Mouse (Mus musculus): ENCODE measurements around the gene Srl. TPM values are rescaled to one million over a fixed set of nuclear protein-coding genes. Genes with fewer than 3 reads are reported as not detected.

The Srl gene
- polyA plus RNA-seq, 1 experiment from 2014 or later, result 23.2 TPM

DNA sequence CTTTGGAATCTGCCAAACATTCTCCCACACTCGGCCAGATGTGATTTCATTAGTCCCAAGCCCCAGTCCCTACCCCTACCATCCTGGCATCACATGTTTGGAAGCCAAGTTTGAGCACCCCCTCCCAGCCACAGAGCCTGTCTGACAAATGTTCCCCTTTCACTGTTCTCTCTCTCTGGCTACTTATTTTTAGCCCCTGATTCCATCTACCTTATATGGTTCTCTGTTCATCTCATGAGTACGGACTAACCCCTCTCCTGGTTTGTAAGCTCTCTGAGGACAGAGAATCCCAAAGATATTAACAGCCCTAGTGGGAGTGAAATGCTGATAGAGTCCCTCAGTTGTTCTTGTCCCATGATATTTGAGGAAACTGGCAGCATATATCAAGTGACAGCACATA is 30.2 kb downstream of the Srl start:
- H3K4me1 ChIP-seq (replicated peaks; ENCODE audit: control insufficient read depth, insufficient read depth, low read length), result peaks cover 11% of the 10 kb centered on the region

DNA sequence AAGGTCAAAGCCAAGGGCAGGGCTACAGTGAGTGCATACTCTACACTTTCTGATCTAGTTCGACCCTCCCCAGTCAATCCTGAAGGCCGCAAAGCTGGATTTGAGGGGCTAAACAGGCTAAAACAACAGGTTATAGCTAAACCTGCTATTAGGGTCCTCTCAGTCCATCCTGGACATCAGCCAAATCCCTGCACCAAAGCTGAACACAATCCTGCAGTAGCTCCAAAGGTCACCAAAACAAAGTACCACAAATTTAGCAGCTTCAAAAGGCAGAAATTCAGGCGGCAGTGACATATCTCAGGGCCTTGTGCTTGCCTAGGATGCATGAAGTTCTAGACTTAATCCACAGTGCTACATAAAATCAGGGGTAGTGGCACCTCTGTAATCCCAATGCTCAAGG is 35.4 kb downstream of the Srl start:
- H3K27me3 ChIP-seq (ENCODE audit: control insufficient read depth, insufficient read depth, low read depth, low read length), result no peaks in the 10 kb centered on the region
- no peaks in the 10 kb centered on the region for H3K9me3 ChIP-seq (ENCODE audit: control insufficient read depth, low read length)
- no peak for ATAC-seq (ENCODE audit: low read depth)
- WGBS, result 81% methylated on average over 3 of the region's 3 CpGs
- no peaks in the 10 kb centered on the region for H3K4me1 ChIP-seq (replicated peaks; ENCODE audit: control insufficient read depth, insufficient read depth, low read length)
- H3K36me3 ChIP-seq (ENCODE audit: control insufficient read depth, insufficient read depth, low read length), result no peaks in the 10 kb centered on the region
- no peak overlapping the region for H3K9ac ChIP-seq (ENCODE audit: low read length)
- H3K27ac ChIP-seq (ENCODE audit: low read length), result no peak overlapping the region
- no peak overlapping the region for H3K4me2 ChIP-seq (ENCODE audit: low read depth, low read length)
- H3K4me3 ChIP-seq (ENCODE audit: low read length), result no peak overlapping the region

More for the DNA sequence above, 30.2 kb downstream of the Srl start:
- no peaks in the 10 kb centered on the region for H3K9me3 ChIP-seq (ENCODE audit: control insufficient read depth, low read length)
- no peak overlapping the region for H3K9ac ChIP-seq (ENCODE audit: low read length)
- ATAC-seq (ENCODE audit: low read depth), result no peak
- no peak overlapping the region for H3K4me3 ChIP-seq (ENCODE audit: low read length)
- H3K4me2 ChIP-seq (ENCODE audit: low read depth, low read length), result no peak overlapping the region
- no peak overlapping the region for H3K27ac ChIP-seq (ENCODE audit: low read length)
- 56% methylated on average over 2 of the region's 2 CpGs for WGBS
- no peaks in the 10 kb centered on the region for H3K27me3 ChIP-seq (ENCODE audit: control insufficient read depth, insufficient read depth, low read depth, low read length)
- no peaks in the 10 kb centered on the region for H3K36me3 ChIP-seq (ENCODE audit: control insufficient read depth, insufficient read depth, low read length)

DNA sequence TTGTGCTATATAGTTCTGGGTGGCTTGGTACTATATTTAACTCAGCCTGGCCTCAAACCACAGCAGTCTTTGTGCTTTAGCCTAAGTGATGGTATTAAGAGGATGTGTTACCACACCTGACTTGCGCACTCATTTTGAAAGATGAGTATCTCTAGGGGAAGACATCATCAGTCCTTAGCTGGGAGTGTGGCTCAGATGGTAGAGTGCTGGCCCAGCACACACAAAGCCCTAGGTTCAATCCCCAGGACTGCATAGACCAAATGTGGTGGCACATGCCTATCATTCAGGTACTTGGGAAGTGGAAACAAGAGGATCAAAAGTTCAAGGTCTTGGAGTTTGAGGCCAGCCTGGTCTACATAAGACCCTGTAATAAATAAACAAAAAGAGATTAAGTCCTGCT is 38.1 kb downstream of the Srl start:
- H3K9me3 ChIP-seq (ENCODE audit: control insufficient read depth, low read length), result no peaks in the 10 kb centered on the region
- H3K36me3 ChIP-seq (ENCODE audit: control insufficient read depth, insufficient read depth, low read length), result no peaks in the 10 kb centered on the region
- H3K27ac ChIP-seq (ENCODE audit: low read length), result no peak overlapping the region
- no peaks in the 10 kb centered on the region for H3K4me1 ChIP-seq (replicated peaks; ENCODE audit: control insufficient read depth, insufficient read depth, low read length)
- H3K9ac ChIP-seq (ENCODE audit: low read length), result no peak overlapping the region
- 93% methylated on average over 1 of the region's 1 CpGs for WGBS
- H3K27me3 ChIP-seq (ENCODE audit: control insufficient read depth, insufficient read depth, low read depth, low read length), result no peaks in the 10 kb centered on the region
- no peak for ATAC-seq (ENCODE audit: low read depth)
- no peak overlapping the region for H3K4me3 ChIP-seq (ENCODE audit: low read length)
- H3K4me2 ChIP-seq (ENCODE audit: low read depth, low read length), result no peak overlapping the region

DNA sequence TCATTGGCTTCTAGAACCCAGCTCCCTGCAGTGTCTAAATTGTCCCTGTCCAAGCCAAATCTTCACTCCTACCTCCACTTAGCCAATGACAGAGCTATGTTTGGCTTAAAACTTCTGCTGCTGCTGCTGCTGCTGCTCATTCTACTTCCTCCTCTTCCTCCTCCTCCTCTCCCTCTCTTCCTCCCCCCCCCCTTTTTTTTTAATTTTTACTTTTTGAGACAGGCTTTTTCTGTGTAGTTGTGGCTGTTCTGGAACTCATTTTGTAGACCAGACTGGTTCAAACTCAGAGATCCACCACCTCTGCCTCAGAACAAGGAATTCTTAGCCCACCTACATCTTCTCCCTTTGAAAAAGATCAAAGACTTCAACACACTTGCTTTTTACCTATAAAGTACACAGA is 39.0 kb downstream of the Srl start:
- H3K36me3 ChIP-seq (ENCODE audit: control insufficient read depth, insufficient read depth, low read length), result no peaks in the 10 kb centered on the region
- no peak overlapping the region for H3K27ac ChIP-seq (ENCODE audit: low read length)
- no peak overlapping the region for H3K4me2 ChIP-seq (ENCODE audit: low read depth, low read length)
- no peaks in the 10 kb centered on the region for H3K27me3 ChIP-seq (ENCODE audit: control insufficient read depth, insufficient read depth, low read depth, low read length)
- no peaks in the 10 kb centered on the region for H3K4me1 ChIP-seq (replicated peaks; ENCODE audit: control insufficient read depth, insufficient read depth, low read length)
- ATAC-seq (ENCODE audit: low read depth), result no peak
- no peak overlapping the region for H3K9ac ChIP-seq (ENCODE audit: low read length)
- no peaks in the 10 kb centered on the region for H3K9me3 ChIP-seq (ENCODE audit: control insufficient read depth, low read length)
- H3K4me3 ChIP-seq (ENCODE audit: low read length), result no peak overlapping the region

DNA sequence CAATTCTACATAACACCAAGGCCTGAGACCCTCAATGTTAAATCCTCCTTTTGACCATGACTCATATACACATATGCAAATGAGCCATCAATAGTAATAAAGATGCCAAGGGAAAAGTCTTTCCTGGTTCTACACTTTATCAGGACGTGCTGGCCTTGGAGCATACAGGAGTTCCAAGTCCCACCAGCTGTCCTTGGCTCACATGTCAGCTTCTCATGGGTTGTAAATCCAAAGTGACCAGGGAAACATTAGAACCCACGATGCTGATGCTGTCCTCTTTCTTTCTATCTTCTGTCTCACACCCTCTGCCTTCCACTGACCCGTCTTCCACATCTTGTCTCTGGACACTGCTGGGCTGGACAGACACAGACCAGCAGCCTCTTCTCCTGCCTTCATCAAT is 39.9 kb downstream of the Srl start:
- Histone ChIP-seq H3K9me3 (ENCODE audit: control insufficient read depth, low read length) (no peaks in the 10 kb centered on the region), H3K4me2 (ENCODE audit: low read depth, low read length) (no peak overlapping the region), H3K36me3 (ENCODE audit: control insufficient read depth, insufficient read depth, low read length) (no peaks in the 10 kb centered on the region), H3K4me1 (replicated peaks; ENCODE audit: control insufficient read depth, insufficient read depth, low read length) (no peaks in the 10 kb centered on the region), H3K4me3 (ENCODE audit: low read length) (no peak overlapping the region), H3K9ac (ENCODE audit: low read length) (no peak overlapping the region), H3K27me3 (ENCODE audit: control insufficient read depth, insufficient read depth, low read depth, low read length) (no peaks in the 10 kb centered on the region), H3K27ac (ENCODE audit: low read length) (no peak overlapping the region)
- no peak for ATAC-seq (ENCODE audit: low read depth)
- WGBS, result 78% methylated on average over 3 of the region's 3 CpGs

DNA sequence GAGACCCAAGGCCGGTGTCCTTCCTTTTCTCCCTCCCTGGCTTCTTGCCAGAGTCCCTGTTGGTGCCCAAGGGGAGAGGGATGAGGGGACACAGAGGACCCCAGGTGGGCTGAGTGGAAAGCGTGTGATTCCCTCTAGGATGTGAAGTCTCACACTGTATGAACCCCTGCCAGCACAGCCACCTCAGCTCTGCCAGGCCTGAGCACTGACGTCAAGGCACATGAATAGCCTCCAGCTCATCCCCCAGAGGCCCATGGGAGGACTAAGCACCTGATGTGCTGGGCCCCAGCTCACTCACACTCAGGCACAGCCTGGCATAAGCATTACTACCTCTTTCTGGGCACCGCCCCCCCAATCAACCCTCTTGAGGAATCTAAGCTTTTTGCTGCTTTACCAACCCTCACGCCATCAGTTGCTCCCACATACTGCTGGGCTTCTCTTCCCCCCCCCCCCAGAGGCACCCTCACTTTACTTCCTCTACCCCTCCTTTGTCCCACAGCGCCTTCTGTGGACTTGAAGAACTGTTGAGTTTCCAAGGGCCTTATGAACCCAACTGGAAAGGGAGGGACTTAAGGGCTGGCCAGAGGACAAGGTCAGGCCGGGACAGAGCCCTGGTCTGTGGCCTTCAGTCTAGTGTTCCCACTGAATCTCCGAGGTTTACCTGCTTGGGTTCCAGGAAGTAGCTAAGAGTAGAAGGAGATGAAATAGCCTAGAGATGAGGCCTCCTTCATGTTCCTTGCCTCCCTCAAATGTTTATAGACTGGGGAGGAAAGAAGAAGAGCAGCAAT is 40.8 kb downstream of the Srl start:
- H3K4me2 ChIP-seq (ENCODE audit: low read depth, low read length), result no peak overlapping the region
- H3K9me3 ChIP-seq (ENCODE audit: control insufficient read depth, low read length), result no peaks in the 10 kb centered on the region
- no peak for ATAC-seq (ENCODE audit: low read depth)
- no peaks in the 10 kb centered on the region for H3K27me3 ChIP-seq (ENCODE audit: control insufficient read depth, insufficient read depth, low read depth, low read length)
- WGBS, result 76% methylated on average over 8 of the region's 8 CpGs
- H3K4me1 ChIP-seq (replicated peaks; ENCODE audit: control insufficient read depth, insufficient read depth, low read length), result no peaks in the 10 kb centered on the region
- H3K27ac ChIP-seq (ENCODE audit: low read length), result no peak overlapping the region
- H3K36me3 ChIP-seq (ENCODE audit: control insufficient read depth, insufficient read depth, low read length), result no peaks in the 10 kb centered on the region
- no peak overlapping the region for H3K4me3 ChIP-seq (ENCODE audit: low read length)
- H3K9ac ChIP-seq (ENCODE audit: low read length), result no peak overlapping the region

DNA sequence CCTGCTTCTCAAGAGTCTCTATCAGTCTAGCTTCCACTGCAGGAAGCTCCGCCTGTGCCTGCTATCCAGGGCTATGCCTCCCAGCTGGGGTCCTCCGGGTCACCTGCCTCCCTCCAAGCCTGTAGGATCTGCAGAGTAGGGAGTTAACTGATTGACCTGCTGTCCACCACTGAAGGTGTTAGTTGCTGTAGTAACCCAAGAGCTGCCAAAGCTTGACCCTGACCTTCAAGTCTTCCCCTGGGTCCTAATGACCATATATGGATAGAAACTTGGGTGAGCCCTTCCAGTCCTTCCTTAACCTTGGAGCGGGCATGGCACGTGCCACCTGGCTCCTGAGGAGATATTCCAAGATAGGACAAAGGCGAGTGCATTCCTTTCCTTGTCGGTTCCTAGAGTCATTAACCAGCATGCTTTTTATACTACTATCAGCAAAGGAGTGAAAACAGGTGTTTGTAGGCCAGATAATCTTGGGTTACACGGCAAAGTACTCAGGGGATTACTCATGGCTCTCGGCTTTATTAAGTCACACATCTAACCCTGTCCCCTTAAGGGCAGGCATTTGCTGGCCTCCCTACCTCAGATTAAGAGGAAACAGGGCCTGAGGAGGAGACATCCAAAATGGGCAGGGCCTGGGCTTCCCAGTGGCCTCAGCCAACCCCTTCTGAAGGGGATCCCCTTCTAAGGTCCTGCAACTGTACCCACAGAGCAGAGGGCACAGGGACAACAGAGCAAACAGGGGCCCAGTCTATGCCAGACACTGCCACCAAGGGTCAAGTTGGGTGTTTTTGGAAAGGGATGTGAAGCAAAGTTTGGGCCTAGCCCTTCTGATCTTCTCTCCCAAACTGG is 43.6 kb downstream of the Srl start:
- Histone ChIP-seq H3K27ac (ENCODE audit: low read length) (no peak overlapping the region), H3K9ac (ENCODE audit: low read length) (no peak overlapping the region), H3K4me3 (ENCODE audit: low read length) (no peak overlapping the region), H3K36me3 (ENCODE audit: control insufficient read depth, insufficient read depth, low read length) (no peaks in the 10 kb centered on the region), H3K4me1 (replicated peaks; ENCODE audit: control insufficient read depth, insufficient read depth, low read length) (no peaks in the 10 kb centered on the region), H3K4me2 (ENCODE audit: low read depth, low read length) (no peak overlapping the region), H3K27me3 (ENCODE audit: control insufficient read depth, insufficient read depth, low read depth, low read length) (no peaks in the 10 kb centered on the region), H3K9me3 (ENCODE audit: control insufficient read depth, low read length) (no peaks in the 10 kb centered on the region)
- 51% methylated on average over 8 of the region's 8 CpGs for WGBS
- ATAC-seq (ENCODE audit: low read depth), result no peak

DNA sequence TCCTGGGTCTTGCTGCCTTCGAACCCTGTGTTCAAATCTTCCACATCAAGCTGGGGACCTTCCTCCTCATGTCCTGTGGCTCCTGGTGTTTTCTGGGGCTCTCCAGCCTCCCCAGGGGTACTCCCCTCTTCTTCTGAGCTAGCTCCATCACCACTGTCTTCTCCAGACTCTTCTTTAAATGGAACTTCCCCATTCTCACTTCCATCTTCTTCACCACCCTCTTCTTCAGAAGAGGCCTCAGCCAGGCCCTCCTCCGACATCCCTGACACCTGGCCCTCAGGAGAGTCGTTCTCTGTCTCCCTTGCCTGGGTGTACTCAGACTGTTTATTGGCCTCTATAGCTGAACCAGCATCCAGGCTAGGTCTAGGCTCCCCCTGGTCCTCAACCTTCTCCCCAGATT is 45.1 kb downstream of the Srl start:
- Histone ChIP-seq H3K4me3 (ENCODE audit: low read length) (no peak overlapping the region), H3K9me3 (ENCODE audit: control insufficient read depth, low read length) (no peaks in the 10 kb centered on the region), H3K9ac (ENCODE audit: low read length) (no peak overlapping the region), H3K27ac (ENCODE audit: low read length) (no peak overlapping the region), H3K4me2 (ENCODE audit: low read depth, low read length) (no peak overlapping the region), H3K27me3 (ENCODE audit: control insufficient read depth, insufficient read depth, low read depth, low read length) (no peaks in the 10 kb centered on the region), H3K36me3 (ENCODE audit: control insufficient read depth, insufficient read depth, low read length) (no peaks in the 10 kb centered on the region; the same call in 1 of the 2 replicates), H3K4me1 (replicated peaks; ENCODE audit: control insufficient read depth, insufficient read depth, low read length) (no peaks in the 10 kb centered on the region)
- 89% methylated on average over 3 of the region's 3 CpGs for WGBS
- ATAC-seq (ENCODE audit: low read depth), result no peak

DNA sequence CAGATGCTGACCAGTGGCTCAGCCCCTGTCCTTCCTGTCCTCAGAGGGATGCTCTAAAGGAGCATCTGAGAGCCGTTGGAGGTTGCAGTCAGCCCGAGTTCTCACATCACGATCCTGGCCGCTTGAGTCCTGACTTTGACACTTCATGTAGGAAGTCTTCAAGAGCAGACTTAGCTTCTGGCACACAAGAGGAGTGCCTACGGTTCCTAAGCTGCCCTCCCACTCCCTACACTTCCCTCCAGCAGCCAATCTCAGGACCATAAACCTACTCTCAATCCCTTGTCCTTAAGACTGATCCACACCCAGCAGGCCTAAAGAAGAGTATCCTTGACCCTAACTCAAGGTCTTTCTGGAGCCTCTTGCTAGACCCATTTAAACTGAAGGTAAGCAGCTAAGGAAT is 45.8 kb downstream of the Srl start:
- H3K27ac ChIP-seq (ENCODE audit: low read length), result no peak overlapping the region
- no peak overlapping the region for H3K4me2 ChIP-seq (ENCODE audit: low read depth, low read length)
- H3K27me3 ChIP-seq (ENCODE audit: control insufficient read depth, insufficient read depth, low read depth, low read length), result no peaks in the 10 kb centered on the region
- H3K4me1 ChIP-seq (replicated peaks; ENCODE audit: control insufficient read depth, insufficient read depth, low read length), result no peaks in the 10 kb centered on the region
- H3K36me3 ChIP-seq (ENCODE audit: control insufficient read depth, insufficient read depth, low read length), result no peaks in the 10 kb centered on the region; the same call in 1 of the 2 replicates
- H3K9ac ChIP-seq (ENCODE audit: low read length), result no peak overlapping the region
- WGBS, result 83% methylated on average over 5 of the region's 5 CpGs
- H3K9me3 ChIP-seq (ENCODE audit: control insufficient read depth, low read length), result no peaks in the 10 kb centered on the region
- no peak for ATAC-seq (ENCODE audit: low read depth)
- no peak overlapping the region for H3K4me3 ChIP-seq (ENCODE audit: low read length)
